Mouse (Mus musculus) embryo, embryonic 10 days (tissue): Measurements from ENCODE around the gene Rabgap1l.
"Not testable (repeated sequence)": the region's sequence is repeated elsewhere in the genome, so short reads cannot be mapped to it uniquely, and the experiment has no call there.

Source experiments
- DNase-seq: peaks from one replicate; pipeline ENCODE4 v3.0.0-alpha.2; 2015; ENCODE audit warnings: low spot score

The Rabgap1l gene

GRCm38 (mm10) chr1:160485028-160485427, 308.0 kb downstream of the Rabgap1l start:
- DNase-seq: no peak

- DNase-seq: no peak
Observed at GRCm38 (mm10) chr1:160481643-160482042, 311.4 kb downstream of the Rabgap1l start.

DNA sequence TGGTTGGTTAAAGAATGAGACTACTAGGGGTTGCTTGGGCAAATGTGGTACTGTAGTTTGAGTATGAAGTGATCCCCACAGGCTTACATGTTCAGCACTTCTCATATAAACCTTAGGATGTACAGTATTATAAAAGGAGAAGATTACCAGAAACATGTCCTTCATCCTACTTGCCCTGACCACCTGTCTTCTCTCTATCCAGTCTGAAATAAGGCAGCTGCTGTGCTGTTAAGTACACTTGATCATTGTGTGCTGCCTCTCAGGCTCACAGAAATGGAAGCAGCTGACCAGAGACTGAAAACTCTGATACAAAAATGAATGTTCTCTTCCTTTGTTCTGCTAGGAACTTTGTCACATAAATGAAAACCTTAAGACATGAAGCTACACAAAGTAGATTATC, 325.6 kb downstream of the Rabgap1l start:
- no peak for DNase-seq

DNA sequence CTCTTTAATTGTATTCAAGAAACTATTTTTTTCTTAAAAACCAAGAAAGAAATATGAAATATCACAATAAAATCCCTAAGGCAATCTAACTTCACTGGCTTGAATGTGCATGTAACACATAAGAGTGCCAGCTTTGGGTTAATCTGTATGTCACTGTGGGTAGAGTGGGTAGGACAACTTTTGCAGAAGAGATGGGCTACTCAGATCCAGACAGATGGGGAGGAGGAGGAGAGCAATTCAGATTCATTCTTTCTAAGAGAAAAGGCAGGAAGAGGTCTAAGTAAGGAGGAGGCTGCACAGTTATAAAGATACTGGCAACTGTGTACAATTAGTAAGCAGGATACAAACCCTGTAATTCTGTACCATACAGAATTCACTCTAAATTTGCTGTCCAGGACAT, 327.8 kb downstream of the Rabgap1l start:
- no peak for DNase-seq

DNA sequence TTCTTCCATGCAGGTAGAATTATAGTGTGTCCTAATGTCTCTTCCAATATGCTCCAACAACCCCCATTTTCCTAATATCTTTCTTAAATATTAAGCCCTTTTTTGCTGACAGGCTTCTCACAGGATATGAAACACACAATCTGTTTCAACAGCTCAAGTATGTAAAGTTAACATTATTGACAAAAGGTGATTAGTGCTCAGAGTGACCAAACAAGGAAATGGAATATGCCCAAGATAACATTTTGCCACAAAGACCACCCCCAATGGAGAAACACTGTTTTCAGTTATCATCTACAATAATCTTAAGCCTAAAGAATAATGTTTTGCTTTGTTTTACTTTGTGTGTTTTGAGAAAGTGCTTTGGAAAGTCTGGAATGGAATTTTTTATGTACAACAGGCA, 328.9 kb downstream of the Rabgap1l start:
- no peak for DNase-seq

DNA sequence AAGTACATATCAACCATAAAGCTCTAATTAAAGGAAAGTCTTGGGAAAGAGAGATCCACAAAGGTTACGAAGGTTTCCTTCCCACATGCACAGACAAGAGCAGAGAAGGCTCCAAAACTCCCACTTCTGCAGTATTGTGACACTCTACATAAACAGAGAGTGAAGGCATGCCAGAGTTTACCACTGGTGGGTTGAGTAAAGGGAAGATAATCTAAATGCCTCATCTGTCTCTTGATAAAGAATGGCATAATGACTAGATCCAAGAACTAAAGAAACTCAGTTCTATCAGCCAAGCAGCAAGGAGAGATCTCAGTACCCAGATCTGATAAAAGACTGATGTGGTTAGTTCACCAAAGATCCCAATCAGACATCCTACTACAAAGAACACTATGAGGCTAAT, 332.7 kb downstream of the Rabgap1l start:
- DNase-seq: no peak

- DNase-seq: no peak
Observed at GRCm38 (mm10) chr1:160451663-160452062, 341.3 kb downstream of the Rabgap1l start.

DNA sequence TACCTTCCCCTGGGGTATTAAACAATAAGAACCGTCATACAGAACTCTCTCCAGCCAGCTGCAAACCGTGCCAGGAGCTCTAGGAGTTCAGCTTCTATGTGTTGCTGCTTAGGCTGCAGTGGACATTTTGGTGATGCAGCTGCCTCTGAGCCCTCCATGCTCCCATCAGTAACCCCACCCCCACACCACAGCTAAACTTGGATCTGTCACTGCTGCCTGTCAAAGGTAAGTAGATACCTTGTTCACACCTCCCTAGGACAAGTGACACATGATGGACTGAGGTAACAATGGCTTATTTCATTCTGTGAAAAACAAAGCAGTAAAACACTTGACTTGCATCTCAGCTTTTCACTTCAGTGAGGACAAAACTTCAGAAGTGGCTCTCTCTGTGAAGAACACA, 344.3 kb downstream of the Rabgap1l start:
- DNase-seq: no peak

- DNase-seq: no peak
Observed at GRCm38 (mm10) chr1:160446823-160447222, 346.2 kb downstream of the Rabgap1l start.

GRCm38 (mm10) chr1:160443506-160443905, 349.5 kb downstream of the Rabgap1l start:
- no peak for DNase-seq

DNA sequence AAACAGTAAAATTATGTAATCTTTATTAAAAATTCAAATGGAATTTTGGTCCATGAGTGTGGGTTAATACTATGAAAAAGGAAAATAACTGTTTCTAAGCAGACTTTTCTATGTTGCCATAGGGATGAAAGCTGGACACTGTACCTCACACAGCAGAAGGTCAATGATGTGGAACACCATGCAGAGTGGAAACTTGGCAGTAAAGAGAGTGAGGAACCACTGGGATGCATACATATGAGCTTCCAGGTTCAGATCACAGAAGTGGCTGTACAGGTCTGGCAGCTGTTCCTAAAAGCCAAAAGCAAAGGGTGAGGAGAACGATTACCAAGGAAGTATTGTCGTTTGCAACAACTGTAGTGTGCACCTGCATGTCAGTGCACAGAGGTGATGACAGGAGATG, 351.3 kb downstream of the Rabgap1l start:
- DNase-seq: no peak

DNA sequence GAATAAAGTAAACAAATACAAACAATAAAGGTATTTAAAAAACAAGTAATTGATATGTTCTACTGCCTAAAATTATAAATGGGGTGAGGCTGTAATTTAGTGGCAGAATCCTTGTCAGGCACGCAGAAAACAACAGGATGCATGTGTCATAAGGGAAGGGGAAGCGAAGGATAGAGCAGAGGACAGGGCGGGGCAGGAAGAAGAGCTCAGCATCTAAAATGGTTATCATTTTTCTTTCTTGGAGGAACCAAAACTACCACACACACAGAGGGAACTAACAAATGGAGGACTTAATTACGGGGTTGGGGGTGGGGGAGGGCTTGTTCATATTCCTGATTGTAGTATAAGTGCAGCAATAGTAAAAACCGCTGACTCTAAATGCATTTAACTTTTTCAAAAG, 351.9 kb downstream of the Rabgap1l start:
- DNase-seq: no peak

GRCm38 (mm10) chr1:160438820-160439219, 354.2 kb downstream of the Rabgap1l start:
- no peak for DNase-seq

GRCm38 (mm10) chr1:160417196-160417854, 375.7 kb downstream of the Rabgap1l start:
- DNase-seq: no peak

DNA sequence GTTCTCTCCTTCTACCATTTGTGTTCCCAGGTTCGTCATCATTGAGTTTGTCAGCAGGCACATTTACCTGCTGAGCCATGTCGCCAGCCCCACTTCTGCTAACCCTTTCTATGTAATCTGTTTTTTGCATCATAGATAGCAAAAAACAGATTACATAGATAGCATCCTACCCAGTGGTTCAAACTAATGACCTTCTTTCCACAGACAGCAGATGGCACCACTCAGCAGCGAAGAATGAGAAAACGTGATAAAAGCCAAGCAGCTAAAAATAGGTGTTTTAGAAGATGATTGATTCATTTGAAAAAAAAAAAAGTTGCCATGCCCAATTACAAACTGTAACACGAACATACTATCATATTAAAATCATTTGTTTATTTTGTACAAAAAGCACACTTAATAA, 382.2 kb downstream of the Rabgap1l start:
- peak; percentile 18 for DNase-seq

- not testable (repeated sequence) for DNase-seq
Observed at GRCm38 (mm10) chr1:160409689-160410088, 383.3 kb downstream of the Rabgap1l start.

DNA sequence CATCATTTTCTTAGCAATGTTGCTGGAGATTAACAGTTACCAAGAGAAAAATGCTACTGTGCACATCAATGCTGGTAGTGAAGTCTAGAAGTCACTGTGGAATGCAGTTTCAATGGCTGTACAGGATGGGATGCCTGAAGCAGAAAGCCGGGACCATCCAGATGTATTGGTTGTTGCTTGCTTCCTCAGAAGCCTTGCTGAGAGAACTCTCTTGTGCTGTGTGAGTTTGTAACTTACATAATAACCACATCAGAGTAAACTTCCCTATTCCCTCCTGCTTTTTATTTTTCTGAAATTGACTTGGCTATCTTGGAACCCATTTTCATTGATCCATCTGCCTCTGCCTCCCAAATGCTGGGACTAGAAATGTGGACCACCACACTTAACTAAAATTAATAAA, 383.9 kb downstream of the Rabgap1l start:
- no peak for DNase-seq

DNA sequence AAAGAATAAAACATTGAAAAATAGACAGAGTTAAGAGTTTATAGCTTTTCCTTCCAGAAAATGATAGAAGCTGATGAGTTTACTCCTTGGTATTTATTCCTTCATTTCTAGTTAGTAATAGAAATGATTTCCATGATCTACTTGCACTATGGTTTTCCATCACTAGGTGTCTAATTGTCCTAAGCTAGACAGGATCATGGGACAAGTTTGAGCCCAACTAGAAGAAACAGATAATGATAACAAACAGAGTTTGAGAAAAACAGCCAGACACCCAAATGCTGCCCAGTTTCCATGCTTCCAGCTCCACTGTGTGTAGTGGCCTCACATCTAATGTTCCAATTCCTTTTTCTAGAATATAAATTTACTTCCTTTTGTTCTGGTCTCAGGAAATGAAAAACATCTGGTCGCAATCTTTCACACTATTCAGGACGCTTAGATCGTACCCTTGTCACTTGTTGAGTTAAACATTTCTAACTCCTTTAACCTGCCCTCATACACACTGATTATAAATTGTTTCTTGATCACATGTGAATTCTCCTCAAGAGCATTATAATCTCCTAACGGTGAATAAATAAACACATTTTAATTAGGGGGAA, 384.6 kb downstream of the Rabgap1l start:
- peak; percentile 28 for DNase-seq

- DNase-seq: peak; percentile 61
Observed at GRCm38 (mm10) chr1:160399428-160399827, 393.6 kb downstream of the Rabgap1l start.

- DNase-seq: no peak
Observed at GRCm38 (mm10) chr1:160397037-160397436, 396.0 kb downstream of the Rabgap1l start.

- no peak for DNase-seq
Observed at GRCm38 (mm10) chr1:160387446-160387845, 405.6 kb downstream of the Rabgap1l start.

DNA sequence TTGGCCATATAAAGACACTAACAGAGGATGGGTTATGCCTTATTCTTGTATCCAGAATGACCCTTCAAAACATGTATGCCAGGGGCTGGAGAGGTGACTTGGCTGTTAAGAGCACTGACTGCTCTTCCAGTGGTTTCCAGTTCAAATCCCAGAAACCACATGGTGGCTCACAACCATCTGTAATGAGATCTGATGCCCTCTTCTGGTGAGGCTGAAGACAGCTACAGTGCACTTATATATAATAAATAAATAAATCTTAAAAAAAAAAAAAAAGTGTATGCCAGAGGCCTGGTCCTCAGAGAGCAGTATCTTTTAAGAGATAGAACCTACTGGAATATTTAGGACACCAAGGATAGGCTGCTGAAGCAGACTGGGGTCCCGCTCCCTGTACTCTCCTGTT, 414.6 kb downstream of the Rabgap1l start:
- DNase-seq: no peak

GRCm38 (mm10) chr1:160377337-160378336, 415.4 kb downstream of the Rabgap1l start:
- peak; percentile 58 for DNase-seq
